Mouse (Mus musculus): ENCODE measurements around the gene Cbx5.
"Not testable (repeated sequence)": the region's sequence is repeated elsewhere in the genome, so short reads cannot be mapped to it uniquely, and the experiment has no call there.

Cbx5 gene

DNA sequence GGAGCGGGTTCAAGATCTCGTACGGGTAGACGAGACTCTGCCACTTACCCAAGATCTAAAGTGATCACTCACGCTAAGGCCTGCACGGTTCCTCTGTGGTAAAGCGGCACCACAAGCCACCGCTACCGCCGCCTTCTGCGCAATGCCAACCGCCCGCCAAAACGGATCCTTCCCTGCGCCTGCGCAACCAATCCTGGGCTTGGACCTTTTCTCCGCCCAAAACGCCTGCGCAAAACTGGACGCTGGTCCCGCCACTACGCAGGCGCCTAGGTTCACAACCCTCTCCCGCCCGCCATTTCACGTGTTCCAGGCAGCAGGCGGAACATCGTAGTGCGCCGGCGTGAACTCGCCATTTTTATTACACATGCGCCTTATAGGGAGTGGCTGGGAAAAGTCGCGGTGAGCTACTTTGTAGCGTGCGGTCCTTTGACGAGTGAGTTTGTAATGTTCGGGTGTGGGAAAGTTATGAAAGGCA lies at the start of gene Cbx5:
Gene Cbx5, minus strand, starts transcription at position 132 of the 475 bp plus-strand sequence.
- DNase-seq (ENCODE audit: low read depth in 1 of 2, low spot score in 2 of 2), result peak; percentile 96

DNA sequence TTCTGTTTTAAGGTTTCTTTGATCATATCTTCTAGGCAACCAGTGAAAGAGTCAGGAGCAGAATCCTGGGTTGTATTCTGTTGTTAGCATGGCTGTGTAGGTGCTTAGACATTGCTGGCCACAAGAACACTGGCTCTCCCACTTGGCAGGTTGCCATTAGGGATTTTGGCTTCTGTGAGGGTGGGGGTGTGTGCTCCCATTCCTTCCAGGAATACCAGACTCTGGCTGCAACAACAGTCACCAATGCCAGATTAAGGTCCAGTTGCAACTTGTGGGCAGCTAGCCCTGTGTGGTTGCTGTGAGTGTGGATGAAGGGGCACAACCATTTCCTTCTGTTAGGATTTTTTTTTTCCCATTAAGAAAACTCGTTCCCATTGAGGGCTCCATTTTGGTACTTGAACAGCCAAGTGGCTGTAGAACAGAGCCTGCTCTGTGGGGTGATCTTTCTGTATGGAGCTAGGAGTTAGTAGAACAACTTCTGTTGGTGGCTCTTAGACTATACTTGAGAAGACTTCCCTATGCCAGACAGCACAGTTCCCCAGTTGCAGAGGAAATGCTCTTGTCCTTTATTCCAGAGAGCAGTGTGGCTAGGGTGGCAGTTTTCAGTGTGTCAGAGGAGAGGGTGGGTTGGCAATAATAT lies 46.3 kb upstream of the Cbx5 start:
- no peak for DNase-seq (ENCODE audit: low read depth in 1 of 2, low spot score in 2 of 2)

DNA sequence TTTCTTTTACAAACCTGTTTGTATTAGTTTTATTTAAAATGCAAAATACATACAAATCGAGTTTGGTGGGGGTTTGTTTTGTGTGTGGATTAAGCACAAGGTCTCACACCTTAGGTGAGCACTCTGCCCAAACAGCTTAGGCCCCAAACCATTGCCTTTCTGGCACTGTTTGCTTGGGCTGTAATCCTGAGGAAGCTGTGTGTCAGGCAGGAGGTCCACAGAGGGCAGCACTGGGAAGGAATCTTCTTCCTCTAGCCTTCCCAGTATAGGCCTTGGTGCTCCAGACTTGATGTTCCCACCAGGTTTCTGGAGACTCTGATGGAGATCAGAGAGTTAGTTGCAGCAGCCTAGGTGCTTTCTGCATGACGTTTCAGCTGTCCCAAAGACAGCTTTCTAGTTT lies 45.0 kb upstream of the Cbx5 start:
- DNase-seq (ENCODE audit: low read depth in 1 of 2, low spot score in 2 of 2), result no peak

DNA sequence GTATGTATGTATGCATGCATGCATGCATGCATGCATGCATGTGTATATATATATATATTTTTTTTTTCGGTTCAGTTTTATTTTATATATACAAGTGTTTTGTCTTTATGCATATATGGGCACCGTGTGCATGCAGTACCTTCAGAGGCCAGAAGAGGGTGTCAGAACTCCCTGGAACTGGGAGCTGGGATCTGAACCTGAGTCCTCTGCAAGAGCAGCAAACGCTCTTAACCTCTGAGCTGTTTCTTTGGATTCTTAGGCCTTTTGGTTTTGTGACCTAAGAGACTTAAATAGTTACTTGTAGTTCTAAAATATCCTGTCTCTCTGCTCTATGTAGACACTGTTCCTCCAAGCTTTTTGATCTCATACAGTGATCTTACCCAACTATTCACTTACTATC lies 44.5 kb upstream of the Cbx5 start:
- DNase-seq (ENCODE audit: low read depth in 1 of 2, low spot score in 2 of 2), result peak in 1 of 2 experiments; percentile 50

DNA sequence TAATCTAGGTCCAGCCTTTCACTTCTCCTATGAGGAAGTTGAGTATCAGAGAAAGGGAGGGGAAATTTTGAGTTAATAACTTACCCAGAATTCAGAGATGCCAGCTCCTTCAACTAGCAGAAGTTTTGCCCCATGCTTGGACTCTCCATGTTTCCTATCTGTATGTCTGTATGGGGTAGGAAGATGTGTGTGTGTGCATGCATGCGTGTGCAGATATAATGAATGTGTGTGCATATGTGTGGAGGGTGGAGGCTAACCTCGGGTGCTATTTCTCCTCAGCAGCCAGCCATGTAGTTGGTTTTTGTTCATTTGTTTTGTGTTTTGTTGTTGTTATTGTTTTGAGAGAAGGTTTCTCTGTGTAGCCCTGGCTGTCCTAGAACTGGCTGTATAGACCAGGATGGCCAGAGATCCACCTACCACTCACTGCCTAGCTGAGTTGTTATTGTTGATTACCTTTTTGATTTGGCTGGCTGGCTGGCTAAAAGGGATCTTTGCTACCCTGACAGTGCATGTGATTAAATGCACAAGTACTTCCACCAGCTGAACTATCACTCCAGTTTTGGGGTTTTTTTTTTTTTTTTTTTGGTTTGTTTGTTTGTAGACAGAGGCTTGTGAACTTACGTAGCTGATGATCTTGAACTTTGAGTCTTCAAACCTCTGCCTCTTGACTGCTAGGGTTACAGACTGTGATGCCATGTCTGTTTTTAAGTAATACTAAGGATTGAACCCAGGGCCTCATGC lies 42.0 kb upstream of the Cbx5 start:
- no peak for DNase-seq (ENCODE audit: low read depth in 1 of 2, low spot score in 2 of 2)

DNA sequence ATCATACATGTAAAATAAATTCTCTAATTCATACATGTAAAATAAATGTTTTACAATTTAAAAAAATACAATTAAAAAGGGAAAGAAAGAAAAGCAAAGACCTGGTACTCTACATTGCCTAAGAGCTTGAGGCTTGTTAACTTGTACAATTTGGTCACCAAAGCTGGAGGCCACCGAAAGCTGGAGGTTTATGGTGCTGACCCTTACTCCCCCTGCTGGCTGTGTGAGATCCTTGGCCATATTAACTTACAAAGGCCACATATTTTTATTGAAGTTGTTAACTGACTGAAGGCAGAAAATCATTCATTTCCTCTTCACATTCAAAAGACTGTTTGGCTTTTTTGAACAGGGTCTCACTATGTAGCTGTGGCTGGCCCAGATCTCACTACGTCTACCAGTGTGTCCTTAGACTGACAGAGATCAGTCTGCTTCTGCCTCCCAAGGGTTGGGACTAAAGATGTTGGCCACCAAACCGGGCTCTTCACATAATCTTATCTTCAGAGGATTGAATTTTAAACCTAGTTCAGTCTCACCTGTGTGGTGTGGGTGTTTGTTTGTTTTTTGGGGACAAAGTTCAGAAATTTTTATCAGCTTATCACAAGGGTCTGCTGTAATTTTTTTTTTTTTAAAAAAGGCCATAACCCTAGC lies 41.3 kb upstream of the Cbx5 start:
- no peak for DNase-seq (ENCODE audit: low read depth in 1 of 2, low spot score in 2 of 2)

DNA sequence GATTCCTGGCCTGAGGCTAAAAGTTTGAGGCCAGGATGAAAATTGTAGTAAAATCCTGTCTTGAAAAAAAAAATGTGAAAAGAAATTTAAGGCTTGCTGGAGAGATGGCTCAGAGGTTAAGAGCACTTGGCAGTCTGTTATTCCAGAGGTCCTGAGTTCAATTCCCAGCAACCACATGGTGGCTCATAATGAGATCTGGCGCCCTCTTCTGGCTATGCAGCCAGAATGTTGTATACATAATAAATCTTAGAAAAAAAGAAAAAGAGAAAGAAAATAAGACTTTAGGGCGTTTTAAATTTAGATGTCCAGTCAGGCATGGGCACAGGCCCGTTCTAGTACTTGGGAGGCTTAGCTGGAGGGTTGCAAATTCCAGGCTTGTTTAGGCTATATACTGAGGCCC lies 40.1 kb upstream of the Cbx5 start:
- DNase-seq (ENCODE audit: low read depth in 1 of 2, low spot score in 2 of 2), result no peak

DNA sequence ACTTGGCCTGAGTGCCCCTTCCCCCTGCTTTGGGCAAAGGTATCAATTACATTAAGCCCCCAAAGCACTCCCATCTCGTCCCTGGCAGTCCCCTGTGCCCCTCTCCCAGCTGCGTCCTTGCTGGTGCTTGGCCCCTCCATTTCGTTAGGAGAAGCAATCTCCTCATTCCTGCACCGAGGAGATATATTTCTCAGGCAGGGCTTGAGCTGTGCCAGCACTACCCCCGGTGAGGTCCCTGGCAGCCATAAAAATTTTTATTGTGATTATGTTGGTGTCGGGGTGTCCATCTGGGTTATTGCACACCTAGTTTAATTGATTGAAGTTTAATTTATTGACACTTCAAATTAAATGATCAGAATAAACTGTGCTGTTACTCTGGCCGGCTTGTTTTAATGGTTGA lies 38.3 kb upstream of the Cbx5 start:
- DNase-seq (ENCODE audit: low read depth in 1 of 2, low spot score in 2 of 2), result no peak

DNA sequence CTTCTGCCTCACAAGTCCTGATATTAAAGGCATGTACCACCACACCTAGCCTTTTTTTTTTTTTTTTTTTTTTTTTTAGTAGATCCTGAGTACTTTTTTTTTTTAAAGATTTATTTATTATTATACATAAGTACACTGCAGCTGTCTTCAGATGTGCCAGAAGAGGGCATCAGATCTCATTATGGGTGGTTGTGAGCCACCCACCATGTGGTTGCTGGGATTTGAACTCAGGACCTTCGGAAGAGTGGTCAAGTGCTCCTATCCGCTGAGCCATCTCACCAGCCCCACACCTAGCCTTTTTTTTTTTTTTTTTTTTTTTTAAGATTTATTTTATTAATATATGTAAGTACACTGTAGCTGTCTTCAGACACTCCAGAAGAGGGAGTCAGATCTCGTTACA lies 36.3 kb upstream of the Cbx5 start:
- DNase-seq (ENCODE audit: low read depth in 1 of 2, low spot score in 2 of 2), result not testable (repeated sequence)

DNA sequence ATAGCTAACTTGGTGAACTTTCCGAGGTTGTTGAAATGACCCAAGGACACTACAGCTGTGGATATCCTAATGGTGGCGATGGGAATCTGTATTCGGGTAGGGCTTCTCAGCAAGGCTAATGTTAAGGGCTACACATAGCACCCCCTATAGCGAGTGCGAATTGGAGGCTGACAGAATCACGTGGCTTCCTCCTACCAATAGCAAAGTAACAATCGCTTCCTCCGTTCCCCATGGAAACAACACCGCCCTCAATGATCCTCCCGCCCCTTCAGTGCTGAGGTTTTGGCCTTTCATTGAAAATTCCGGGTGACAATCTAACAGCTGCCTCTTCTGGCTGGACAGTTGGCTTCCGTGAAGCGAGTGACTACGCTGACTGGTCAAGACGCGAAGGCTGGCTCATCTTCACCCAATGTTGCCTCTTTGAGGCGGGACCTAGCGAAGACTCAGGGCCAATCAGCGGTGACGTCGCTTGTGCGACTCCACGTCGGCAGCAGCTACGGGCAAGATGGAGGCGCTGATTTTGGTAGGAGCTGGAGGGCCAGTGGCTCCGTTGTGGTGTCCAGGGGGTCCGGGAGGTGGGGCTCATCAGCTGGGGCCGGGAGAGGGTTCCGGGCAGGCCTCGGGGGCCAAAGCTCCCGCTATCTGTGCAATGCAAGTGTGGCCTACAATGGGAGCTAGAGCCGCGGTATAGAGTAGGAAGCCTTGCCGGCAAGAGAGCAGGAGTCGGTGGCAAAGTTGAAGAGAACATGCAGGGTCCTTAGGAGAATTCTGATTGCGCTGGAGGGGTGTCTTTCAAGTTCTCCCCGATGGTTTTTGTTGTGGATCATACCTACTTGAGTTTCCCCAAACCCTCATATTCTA lies 33.0 kb upstream of the Cbx5 start, which contains the start of gene Copz1:
Gene Copz1, plus strand, starts transcription at position 296 of the 861 bp plus-strand sequence.
- DNase-seq (ENCODE audit: low read depth in 1 of 2, low spot score in 2 of 2), result peak; percentile 90 to 96

DNA sequence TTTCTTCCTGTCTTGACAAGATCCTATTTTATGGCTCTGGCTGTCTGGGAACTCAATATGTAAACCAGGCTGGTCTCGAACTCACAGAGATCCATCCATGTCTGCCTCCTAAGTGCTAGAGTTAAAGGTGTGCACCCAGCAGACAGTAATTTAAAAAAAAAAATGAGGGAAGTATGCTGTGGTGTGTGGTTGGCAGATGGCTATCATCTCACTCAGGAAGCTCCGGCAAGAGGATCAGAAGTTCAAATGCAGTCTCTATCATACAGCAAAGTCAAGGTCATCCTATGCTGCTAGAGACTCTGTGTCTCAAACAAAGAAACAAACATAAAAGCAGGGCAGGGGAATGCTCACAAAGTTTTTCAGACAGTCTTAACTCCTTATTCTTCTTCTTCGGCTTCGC lies 29.3 kb upstream of the Cbx5 start:
- no peak for DNase-seq (ENCODE audit: low read depth in 1 of 2, low spot score in 2 of 2)

DNA sequence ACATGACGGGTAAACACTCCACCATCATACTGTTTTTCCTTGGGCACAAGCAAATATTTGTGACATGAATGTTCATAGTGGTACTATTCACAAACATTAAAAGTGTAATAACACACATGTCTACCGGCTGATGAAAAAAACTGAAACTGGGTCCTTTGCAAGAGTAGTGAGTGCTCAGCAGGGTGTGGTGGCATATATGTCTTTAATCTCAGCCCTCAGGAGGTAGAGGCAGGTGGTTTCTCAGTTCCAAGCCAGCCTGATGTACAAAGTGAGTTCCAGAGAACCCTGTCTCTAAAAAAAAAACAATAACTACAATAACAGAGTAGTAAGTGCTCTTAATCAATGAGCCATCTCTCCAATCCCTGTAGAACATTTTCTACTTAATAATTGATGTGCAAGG lies 25.2 kb upstream of the Cbx5 start:
- DNase-seq (ENCODE audit: low read depth in 1 of 2, low spot score in 2 of 2), result no peak

DNA sequence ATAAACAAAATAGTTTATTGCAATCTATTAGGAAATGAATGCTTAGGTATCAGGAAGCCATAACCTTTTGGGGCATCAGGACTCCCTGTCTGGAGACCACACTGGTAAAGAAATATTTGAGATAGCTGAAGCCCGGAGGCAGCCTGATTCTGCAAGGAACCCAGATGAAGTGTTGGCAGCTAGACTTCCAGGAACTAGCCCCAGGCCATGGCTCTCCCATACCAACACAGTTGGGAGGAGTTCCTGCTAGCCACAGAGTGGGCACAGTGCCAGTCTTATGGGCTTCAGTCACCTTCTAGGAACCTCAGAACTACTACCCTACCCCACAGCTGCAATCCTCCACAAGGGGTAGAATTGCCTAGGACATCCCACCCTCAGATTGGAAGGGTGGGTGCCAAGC lies 20.4 kb upstream of the Cbx5 start:
- no peak for DNase-seq (ENCODE audit: low read depth in 1 of 2, low spot score in 2 of 2)

DNA sequence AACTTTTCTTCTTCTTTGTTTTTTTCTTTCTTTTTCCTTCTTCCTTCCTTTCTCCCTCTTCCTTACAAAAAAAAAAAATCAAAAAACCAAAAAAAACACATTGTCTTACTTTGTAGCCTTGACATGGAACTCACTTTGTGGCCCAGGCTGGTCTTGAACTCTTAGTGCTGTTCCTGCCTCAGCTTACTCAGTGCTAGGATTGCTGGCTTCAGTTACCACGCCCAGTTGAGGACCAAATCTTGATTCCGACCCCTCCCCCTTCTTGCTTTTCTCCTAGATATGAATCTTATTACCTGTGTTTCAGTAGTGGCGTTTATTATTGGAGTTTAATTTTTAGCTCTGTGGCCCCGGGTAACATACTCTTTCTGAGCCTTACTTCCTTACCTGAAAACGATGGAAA lies 19.5 kb upstream of the Cbx5 start:
- no peak for DNase-seq (ENCODE audit: low read depth in 1 of 2, low spot score in 2 of 2)

DNA sequence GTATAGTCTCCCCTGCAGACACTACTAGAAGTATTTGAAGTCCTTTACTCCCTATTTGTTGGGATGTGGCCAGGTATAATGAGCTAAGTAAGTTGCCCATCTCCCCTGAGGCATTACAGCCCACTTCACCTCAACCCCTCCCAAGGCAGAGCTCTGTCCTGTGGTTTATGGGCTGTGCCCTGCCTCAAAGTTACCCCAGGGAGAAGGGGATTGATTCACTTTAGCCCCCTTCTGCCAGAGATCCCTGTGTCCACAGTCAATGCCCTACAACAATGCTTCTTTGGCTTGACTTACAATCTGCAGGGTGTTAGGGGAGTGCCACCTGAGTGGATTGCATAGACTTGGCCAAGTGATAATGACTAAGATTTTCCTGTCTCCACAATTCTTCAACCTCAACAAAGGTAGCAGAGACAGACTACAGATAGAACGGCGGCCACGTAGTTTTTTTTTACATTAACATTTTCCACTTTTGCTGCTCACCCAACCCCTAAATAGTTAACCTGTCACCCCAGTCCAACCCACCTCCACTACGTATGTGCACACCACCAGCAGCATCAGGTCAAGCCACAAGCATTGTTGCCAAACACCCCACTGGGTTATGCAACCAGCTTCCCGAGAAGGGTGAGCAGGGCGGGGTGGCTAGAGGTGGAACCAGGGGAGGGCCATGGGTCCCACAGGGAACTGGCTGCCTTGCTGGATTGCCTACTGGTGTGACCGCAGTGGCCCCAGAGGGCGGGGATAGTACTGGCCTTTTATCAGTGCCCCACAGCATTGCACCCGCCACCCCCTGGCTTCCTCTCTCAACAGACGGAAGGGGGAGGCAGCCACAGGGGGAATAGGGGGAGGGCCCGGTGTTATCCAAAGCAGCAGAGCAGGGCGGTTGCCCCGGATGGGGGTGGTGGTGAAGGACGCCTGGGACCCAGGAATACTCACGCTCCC lies 18.4 kb upstream of the Cbx5 start, which contains the start of gene Nfe2:
Gene Nfe2, minus strand, starts transcription at position 614 of the 939 bp plus-strand sequence.
- DNase-seq (ENCODE audit: low read depth in 1 of 2, low spot score in 2 of 2), result peak; percentile 91 to 95

DNA sequence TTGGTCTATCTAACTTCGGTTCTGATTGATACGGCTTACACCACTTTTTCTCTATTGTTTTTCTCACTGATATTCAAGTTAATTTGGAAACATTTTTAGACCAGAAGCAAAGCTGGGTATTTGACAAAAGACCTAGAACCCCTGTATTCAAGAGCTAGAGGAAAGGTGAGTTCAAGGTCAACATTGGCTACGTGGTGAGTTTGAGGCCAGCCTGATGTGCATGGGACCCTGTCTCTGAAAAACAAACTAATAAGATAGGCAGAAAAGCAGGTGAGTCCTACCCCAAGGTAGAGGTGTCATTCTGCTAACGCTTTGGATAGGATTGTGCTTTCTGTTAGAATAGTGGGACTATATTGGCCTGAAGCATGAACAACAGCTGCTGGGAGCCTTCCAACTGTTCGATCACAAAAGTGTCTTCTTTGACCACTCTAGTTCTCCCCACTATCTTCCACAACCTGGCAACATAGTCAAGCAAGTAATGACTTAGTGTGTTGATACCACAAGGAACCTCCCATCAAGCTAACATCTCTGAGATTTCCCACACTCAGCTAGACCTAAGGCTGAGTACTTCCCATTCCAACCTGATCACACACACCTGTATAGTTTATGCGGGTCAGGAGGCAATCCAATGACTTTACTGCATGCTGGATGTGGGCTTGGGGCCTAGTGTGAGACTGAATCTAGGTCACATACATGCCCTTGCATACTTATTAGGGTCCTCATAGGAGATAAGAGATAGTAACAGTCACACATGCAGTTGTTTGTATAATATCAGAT lies 16.8 kb upstream of the Cbx5 start:
- no peak for DNase-seq (ENCODE audit: low read depth in 1 of 2, low spot score in 2 of 2)

DNA sequence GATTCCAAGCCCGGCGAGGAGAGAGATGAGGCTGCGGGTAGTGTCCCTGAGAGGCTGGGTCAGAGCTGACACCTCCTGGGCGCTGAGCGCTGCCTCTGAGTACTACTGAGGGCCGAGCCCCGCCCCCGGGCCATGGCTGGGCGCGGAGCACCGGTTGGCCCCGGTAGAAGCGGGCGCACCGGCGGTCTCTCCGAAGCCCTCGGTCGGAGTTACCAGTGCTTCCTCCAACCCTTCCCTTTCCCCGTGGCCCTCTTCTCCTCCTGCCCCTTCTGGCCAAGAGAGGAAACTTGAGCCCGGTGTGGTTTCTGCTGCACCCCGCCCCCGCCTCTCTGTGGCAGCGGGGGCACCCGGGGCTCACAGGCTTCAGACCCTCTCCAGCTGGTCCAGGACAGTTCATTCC lies 15.6 kb upstream of the Cbx5 start:
- DNase-seq (ENCODE audit: low read depth in 1 of 2, low spot score in 2 of 2), result peak in 1 of 2 experiments; percentile 44

DNA sequence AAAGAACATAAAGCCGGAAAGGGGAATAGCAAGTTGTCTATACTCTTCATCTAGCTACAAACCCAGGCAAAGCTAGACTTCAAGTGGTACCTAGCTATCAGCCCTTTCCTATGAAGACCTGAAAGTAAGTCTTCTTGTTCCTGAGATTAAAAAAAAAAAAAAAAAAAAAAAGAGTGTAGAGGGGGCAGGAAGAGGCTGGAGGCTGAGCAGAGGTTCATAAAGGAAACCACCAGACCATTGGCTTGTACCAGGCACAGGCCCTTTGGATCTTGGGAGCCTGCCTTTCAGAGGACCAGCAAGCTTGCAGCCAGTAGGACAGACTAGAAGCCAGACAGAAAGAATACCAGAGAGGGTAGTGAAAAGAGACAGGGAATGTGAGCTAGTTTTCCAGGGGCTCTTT lies 13.7 kb upstream of the Cbx5 start:
- DNase-seq (ENCODE audit: low read depth in 1 of 2, low spot score in 2 of 2), result no peak

DNA sequence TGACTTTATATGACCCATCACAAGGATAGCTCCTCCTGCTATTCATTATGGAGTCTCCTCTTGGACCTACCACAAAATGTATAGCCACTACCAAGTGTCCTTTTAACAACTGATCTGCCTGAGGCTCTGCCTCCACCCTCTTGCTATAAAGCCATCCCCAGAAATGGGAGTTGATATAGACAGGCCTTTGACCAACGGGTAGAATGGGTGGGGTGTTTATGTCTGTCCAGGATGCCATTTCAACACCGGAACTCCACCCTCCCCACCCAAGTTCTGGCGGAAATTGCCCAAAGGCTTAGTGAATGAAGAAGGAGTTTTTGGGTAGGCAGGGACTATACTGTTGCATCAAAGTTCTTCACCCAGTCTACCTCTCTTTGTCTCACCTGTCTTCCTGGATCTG lies 13.0 kb upstream of the Cbx5 start:
- peak in 1 of 2 experiments; percentile 43 for DNase-seq (ENCODE audit: low read depth in 1 of 2, low spot score in 2 of 2)

Measured in monocyte, adult 2 months (primary cell).